Mouse (Mus musculus) v-Abl transformed pro-B cells (cell line): ENCODE measurements at regions not wholly inside any gene's neighbourhood (a gene's known extent, or its start where the extent isn't known, plus 50 kb on each side); places are given as distances from the start of the nearest gene placed in this dataset.
"Not testable (repeated sequence)": the region's sequence is repeated elsewhere in the genome, so short reads cannot be mapped to it uniquely, and the experiment has no call there.

Experiments
- in situ Hi-C, 2 experiments: fragments of 400-800 bp; cut with MboI; formaldehyde crosslinking; loops; one replicate each; pipeline ENCODE4 v1.15.1; 2025; ENCODE audit not compliant: unreplicated experiment in 2 of 2

DNA sequence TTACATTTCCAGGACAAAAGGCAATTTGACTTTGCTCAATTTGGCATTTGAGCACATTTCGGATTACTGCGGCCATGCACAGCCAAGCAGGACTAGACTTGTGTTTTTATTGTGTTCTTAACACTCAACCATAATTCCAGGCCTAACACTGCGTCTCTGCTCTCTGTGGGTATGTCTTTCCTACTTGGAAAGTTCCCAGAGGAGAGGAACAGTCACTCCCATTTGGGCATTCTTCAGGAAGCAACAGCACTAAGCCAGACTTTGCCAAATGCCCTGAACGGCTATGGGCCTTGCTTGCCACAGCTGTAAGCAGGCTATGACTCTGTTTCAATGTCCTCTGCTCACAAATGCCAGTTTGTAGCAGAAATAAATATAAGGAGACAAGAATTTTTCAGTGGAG, 56.5 kb upstream of the Pdk3 start:
- in situ Hi-C loops: loop anchor here (5.0 to 25.0 kb wide), 4 partner anchors 94 to 824 kb away; partner anchors contain the start of gene Arx (in 1 of the 2)

- in situ Hi-C loops: loop anchor here (5.0 to 25.0 kb wide), 4 partner anchors 94 to 824 kb away; partner anchors contain the start of gene Arx (in 1 of the 2)
These were observed 57.0 kb upstream of the Pdk3 start for GRCm38 (mm10) chrX:93888966-93889365.

DNA sequence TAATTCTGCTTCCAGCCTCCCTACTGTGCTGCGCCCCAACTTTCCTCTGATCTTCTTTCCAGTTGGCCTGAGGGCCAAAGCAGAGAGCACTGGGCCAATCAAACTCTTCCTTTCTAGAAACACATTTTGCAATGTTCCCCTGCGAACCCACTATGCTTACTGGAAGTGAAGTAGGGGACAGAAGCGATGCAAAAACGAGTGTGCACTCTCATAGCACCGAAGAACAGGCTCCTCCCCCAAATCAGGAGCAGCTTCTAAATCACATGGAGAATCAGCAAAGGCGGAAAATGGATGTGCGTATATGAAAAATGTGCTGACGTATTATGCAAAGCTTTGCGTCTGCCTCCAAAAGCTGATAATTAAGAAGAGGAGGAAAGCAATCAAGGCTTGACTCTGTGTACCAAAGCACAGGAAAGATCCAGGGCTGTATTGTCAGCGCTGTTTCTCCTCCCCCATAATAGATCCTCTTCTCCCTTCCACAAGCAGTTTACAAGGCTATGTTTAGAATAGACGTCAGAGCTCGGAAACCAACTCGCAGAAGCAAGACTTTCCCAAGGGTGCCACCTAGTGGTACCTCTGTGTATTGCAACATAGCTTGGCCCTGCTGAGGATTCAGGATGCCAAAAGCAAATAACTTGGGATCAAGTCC, 57.5 kb upstream of the Pdk3 start:
- in situ Hi-C loops: loop anchor here (5.0 to 25.0 kb wide), 6 partner anchors 95 to 825 kb away; partner anchors contain the start of gene Arx (in 1 of the 2)

- in situ Hi-C loops: loop anchor here in 1 of 2 experiments (25.0 kb wide), 1 partner anchor 610 kb away; the partner anchor contains the start of gene Arx
These were observed 65.1 kb upstream of the Pdk3 start for GRCm38 (mm10) chrX:93896838-93897820.

- in situ Hi-C loops: no loop called here
These were observed 65.2 kb upstream of the AU015836 start for GRCm38 (mm10) chrX:93903209-93903608.

- in situ Hi-C loops: no loop called here
These were observed 62.9 kb upstream of the AU015836 start for GRCm38 (mm10) chrX:93905531-93905930.

DNA sequence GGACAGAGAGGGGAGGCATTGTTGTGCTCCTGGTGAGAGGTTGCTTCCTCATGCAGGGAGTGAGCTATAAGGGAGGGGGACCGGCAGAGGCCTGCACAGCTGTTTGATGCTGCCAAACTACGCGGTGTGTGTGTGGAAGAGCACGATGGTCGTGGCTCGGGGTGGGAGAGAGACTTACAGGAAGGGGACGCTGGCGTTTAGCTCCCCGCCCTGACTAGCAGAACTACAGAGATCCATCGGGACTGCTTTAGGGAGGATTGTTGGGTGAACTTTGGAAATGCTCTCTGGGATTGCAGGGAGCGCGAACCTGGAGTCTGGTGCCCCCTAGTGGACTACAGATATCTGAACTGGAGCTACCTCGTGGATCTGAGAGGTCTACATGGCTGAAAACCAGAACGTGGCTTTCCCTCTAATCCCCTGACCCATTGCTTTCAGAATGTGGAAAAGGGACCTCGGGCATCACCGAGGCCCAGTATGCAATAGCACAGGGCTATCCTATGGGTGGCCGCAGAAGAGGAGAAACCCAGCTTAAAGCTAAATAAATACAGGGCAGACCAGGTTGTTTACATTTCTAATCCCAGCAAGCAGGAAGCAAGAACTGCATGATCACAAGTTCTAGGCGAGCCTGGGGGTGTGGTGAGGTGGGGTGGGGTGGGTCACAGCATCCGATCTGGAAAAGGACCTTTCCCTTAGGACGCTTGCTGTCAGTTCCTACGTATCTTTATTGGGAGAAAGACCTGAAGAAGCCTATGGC, 57.2 kb upstream of the AU015836 start:
- in situ Hi-C loops: no loop called here

GRCm38 (mm10) chrX:93915548-93915947, 52.9 kb upstream of the AU015836 start:
- in situ Hi-C loops: no loop called here

DNA sequence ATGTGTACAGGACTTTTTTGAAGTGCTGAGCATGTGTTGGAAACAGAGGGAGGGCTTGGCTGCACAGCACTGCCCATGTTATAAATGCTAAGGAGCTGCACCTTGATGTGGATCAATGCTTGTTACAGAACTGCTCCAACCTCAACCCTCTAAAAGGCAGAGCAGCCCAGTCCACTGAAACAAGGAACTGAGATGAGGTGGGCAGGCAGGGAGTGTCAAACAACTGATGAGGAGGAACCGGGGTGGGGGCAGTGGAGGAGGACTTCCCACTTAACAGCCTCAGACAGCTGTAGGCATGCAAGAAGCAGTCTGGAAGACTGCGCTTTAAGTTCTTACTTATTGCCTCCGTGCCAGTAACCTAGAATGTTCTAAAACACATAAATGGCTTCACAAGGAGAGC, 51.1 kb upstream of the AU015836 start:
- in situ Hi-C loops: not testable (repeated sequence)
